Mouse (Mus musculus): Measurements from ENCODE around the gene Naa11.

Naa11 gene

GRCm38 (mm10) chr5:97345129-97345528 is 47.0 kb downstream of the Naa11 start:
- DNase-seq (ENCODE audit: low spot score in 2 of 2) = no peak

DNA sequence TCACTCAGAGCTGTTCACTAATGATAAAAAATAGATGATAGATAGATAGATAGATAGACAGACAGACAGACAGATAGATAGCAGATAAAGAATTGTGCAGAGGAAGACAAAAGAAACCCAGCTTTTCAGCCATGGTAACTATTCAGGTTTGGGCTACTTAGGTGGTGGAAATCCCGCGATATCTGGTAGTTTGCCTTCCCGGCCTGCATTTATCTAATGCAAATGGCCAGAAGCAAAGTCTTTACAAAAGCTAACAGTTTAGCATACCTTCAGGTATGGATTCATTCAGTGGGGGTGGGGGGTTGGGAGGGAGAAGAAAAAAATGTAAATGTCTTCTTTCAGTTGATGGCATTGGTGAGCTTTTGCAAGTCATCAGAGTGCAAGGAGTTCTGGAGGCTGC is 48.0 kb downstream of the Naa11 start:
- DNase-seq (ENCODE audit: low spot score in 2 of 2) = no peak

- DNase-seq (ENCODE audit: low spot score in 2 of 2) = no peak
Observed at GRCm38 (mm10) chr5:97334794-97335193, 57.4 kb downstream of the Naa11 start.

Data from spleen, postnatal 4 days (tissue).